Mouse (Mus musculus) liver, embryonic 16.5 days (tissue): ENCODE results near the gene Stag1. TPM values are rescaled to one million over a fixed set of nuclear protein-coding genes. Genes with fewer than 3 reads are reported as not detected.

Source experiments
- ATAC-seq: fragments of 200-750 bp; cut with Nextera tagmentation; 2 replicates; pipeline ENCODE4 v1.8.0; 2017; ENCODE audit warnings: low read depth, mild to moderate bottlenecking, moderate number of reproducible peaks, moderate library complexity
- H3K27ac ChIP-seq: fragments of 300-500 bp; sonication (generic); 2 replicates; pipeline ENCODE4 v1.5.1; 2014; ENCODE audit warnings: mild to moderate bottlenecking, low read length
- H3K27me3 ChIP-seq: fragments of 300-500 bp; sonication (generic); 2 replicates; pipeline ENCODE4 v1.6.1; 2014; ENCODE audit warnings: low read depth, low read length, mixed read lengths; ENCODE audit not compliant: control insufficient read depth, insufficient read depth
- H3K36me3 ChIP-seq: fragments of 300-500 bp; sonication (generic); 2 replicates; pipeline ENCODE4 v1.6.1; 2014; ENCODE audit warnings: mild to moderate bottlenecking; ENCODE audit not compliant: control insufficient read depth, insufficient read depth
- H3K4me1 ChIP-seq: fragments of 300-500 bp; sonication (generic); 2 replicates; pipeline ENCODE4 v1.6.1; 2014; ENCODE audit warnings: low read depth, low read length, mixed read lengths; ENCODE audit not compliant: control insufficient read depth
- H3K4me2 ChIP-seq: fragments of 300-500 bp; sonication (generic); 2 replicates; pipeline ENCODE4 v1.6.1; 2014; ENCODE audit warnings: low read depth, low read length, mixed read lengths
- H3K4me3 ChIP-seq: fragments of 300-500 bp; sonication (generic); 2 replicates; pipeline ENCODE4 v1.5.1; 2014; ENCODE audit warnings: low read depth, mild to moderate bottlenecking, low read length
- H3K9ac ChIP-seq: fragments of 300-500 bp; sonication (generic); 2 replicates; pipeline ENCODE4 v1.6.1; 2014; ENCODE audit warnings: low read depth, low read length
- H3K9me3 ChIP-seq: fragments of 300-500 bp; sonication (generic); replicated peaks from 2 replicates; pipeline ENCODE4 v1.6.1; 2016; ENCODE audit warnings: low read length; ENCODE audit not compliant: control insufficient read depth
- WGBS: fragments of 180-500 bp; shearing (Covaris S2); extraction: QIAGEN DNeasy Blood & Tissue Kit; methylation state at CpG from one replicate; pipeline ENCODE4 v1.1.7; 2014; ENCODE audit not compliant: insufficient replicate concordance; 5-methylcytosine and 5-hydroxymethylcytosine counted together
- polyA plus RNA-seq: library from polyadenylated mRNA; unstranded; fragments of >200 nt; fragmentation: Nextera tagmentation; extraction: Ambion mirVana; gene quantifications from 2 replicates; pipeline ENCODE4 v1.2.1, GENCODE M21; 2015

Gene Stag1
- polyA plus RNA-seq, 1 experiment from 2014 or later, result 15.1 TPM

DNA sequence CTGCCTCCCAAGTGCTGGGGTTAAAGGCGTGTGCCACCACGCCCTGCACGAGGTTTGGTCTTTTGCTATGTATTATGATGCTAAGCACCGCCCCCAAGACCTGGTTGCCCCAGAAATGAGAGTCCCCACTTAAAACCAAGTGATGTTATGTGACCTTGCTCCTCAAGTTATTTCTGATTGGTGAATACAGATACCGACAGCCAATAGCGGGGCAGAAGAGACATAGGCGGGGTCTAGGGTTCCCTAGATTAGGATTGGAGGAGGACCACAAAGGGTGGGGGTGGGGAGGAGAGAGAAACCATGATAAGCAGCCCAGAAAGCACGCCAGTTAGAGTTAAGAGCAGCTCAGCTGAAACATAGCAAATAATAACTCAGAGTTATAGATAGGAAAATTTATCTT is 405.2 kb downstream of the Stag1 start:
- Histone ChIP-seq H3K4me3 (no peak overlapping the region), H3K4me1 (no peaks in the 10 kb centered on the region), H3K9me3 (no peaks in the 10 kb centered on the region; the same call in 1 of the 2 replicates), H3K36me3 (no peaks in the 10 kb centered on the region; the same call in 1 of the 2 replicates), H3K27me3 (no peaks in the 10 kb centered on the region), H3K9ac (no peak overlapping the region), H3K27ac (no peak overlapping the region), H3K4me2 (no peak overlapping the region)
- 79% methylated on average over 8 of the region's 8 CpGs for WGBS
- no peak for ATAC-seq

DNA sequence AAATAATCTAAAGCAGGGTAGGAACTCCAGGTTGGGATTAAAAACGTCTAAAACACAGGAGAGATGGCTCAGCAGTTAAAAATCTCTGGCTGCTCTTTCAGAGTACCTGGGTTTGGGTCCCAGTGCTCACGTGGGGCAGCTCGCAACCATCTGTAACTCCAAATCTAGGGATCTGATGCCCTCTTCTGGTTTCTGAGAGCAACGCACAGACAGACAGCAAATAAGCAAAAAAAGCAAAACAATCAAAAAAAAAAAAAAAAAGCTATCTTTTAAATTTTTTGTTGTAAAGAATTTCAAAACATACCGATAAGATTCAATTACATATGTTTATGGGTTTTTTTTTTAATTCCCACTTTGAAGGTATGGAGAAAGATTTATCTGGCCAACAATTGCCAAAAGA is 405.7 kb downstream of the Stag1 start:
- Histone ChIP-seq H3K9ac (no peak overlapping the region), H3K27ac (no peak overlapping the region), H3K36me3 (no peaks in the 10 kb centered on the region; the same call in 1 of the 2 replicates), H3K4me1 (no peaks in the 10 kb centered on the region), H3K4me2 (no peak overlapping the region), H3K9me3 (no peaks in the 10 kb centered on the region; the same call in 1 of the 2 replicates), H3K27me3 (no peaks in the 10 kb centered on the region), H3K4me3 (no peak overlapping the region)
- 74% methylated on average over 5 of the region's 5 CpGs for WGBS
- no peak for ATAC-seq

DNA sequence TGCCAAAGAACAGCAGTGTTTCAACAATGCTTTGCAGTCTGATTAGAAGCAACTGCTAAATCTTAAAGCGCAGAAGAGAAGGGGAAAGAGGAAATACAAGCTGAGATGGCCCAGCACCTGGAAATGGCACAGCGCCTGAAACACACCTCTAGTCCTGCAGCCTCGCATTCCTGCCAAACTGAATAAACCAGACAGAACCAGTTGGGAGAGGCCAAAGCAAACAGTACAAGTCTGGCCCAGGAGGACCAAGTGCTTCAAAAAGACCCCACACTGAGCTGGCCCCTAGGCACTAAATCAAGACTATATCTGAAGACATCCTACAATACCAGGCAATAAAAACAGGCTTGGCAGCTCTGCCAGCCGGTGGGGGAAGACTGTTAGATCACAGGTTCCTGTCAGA is 408.3 kb downstream of the Stag1 start:
- Histone ChIP-seq H3K4me3 (no peak overlapping the region), H3K4me1 (no peaks in the 10 kb centered on the region), H3K9ac (no peak overlapping the region), H3K27ac (no peak overlapping the region), H3K4me2 (no peak overlapping the region), H3K27me3 (no peaks in the 10 kb centered on the region), H3K9me3 (no peaks in the 10 kb centered on the region; the same call in 1 of the 2 replicates), H3K36me3 (no peaks in the 10 kb centered on the region; the same call in 1 of the 2 replicates)
- 75% methylated on average over 4 of the region's 4 CpGs for WGBS
- no peak for ATAC-seq

Other genes with a start within 250 kb of the Stag1 start
- gene Il20rb, start 111.0 kb upstream of the Stag1 start, polyA plus RNA-seq, result 0.24 and 0.34 TPM in 2 replicates
- gene Nck1, start 51.7 kb upstream of the Stag1 start, polyA plus RNA-seq, result 22.1 and 23.4 TPM in 2 replicates
- 1.4 and 1.6 TPM in 2 replicates for gene Slc35g2, start 26.7 kb upstream of the Stag1 start, polyA plus RNA-seq